Mouse (Mus musculus) forebrain, postnatal 0 days (tissue): ENCODE measurements around the gene Nipsnap3b. TPM values are rescaled to one million over a fixed set of nuclear protein-coding genes. Genes with fewer than 3 reads are reported as not detected.

Experiments used
- ATAC-seq: fragments of 200-750 bp; cut with Nextera tagmentation; 2 replicates; pipeline ENCODE4 v1.8.0; 2017; ENCODE audit warnings: mild to moderate bottlenecking, moderate library complexity
- DNase-seq: peaks from one replicate; pipeline ENCODE4 v3.0.0-alpha.2; 2015
- H3K27ac ChIP-seq: fragments of 300-500 bp; sonication (generic); 2 replicates; pipeline ENCODE4 v1.5.1; 2014; ENCODE audit warnings: low read depth, mild to moderate bottlenecking, antibody characterized with exemption, low read length, moderate library complexity, mixed read lengths
- H3K27me3 ChIP-seq: fragments of 300-500 bp; sonication (generic); 2 replicates; pipeline ENCODE4 v1.6.1; 2014; ENCODE audit warnings: mild to moderate bottlenecking, low read length, mixed read lengths; ENCODE audit not compliant: insufficient read depth
- H3K36me3 ChIP-seq: fragments of 300-500 bp; sonication (generic); 2 replicates; pipeline ENCODE4 v1.6.1; 2014; ENCODE audit warnings: mild to moderate bottlenecking, moderate library complexity; ENCODE audit not compliant: insufficient read depth
- H3K4me1 ChIP-seq: fragments of 300-500 bp; sonication (generic); 2 replicates; pipeline ENCODE4 v1.6.1; 2014; ENCODE audit warnings: antibody characterized with exemption; ENCODE audit not compliant: insufficient read depth
- H3K4me2 ChIP-seq: fragments of 300-500 bp; sonication (generic); 2 replicates; pipeline ENCODE4 v1.6.1; 2014; ENCODE audit warnings: low read depth, mild to moderate bottlenecking, moderate library complexity
- H3K4me3 ChIP-seq: fragments of 300-500 bp; sonication (generic); 2 replicates; pipeline ENCODE4 v1.5.1; 2014; ENCODE audit warnings: low read depth, low read length, mixed read lengths
- H3K9ac ChIP-seq: fragments of 300-500 bp; sonication (generic); 2 replicates; pipeline ENCODE4 v1.6.1; 2014; ENCODE audit warnings: mild to moderate bottlenecking
- H3K9me3 ChIP-seq: fragments of 300-500 bp; sonication (generic); 2 replicates; pipeline ENCODE4 v1.6.1; 2016; ENCODE audit warnings: low read length
- CTCF ChIP-seq: sonication (generic); IDR thresholded peaks from 2 replicates; pipeline ENCODE4 v1.5.1; 2016; ENCODE audit warnings: antibody characterized with exemption, control low read depth, low read depth
- WGBS: fragments of 180-500 bp; shearing (Covaris S2); extraction: QIAGEN DNeasy Blood & Tissue Kit; methylation state at CpG from one replicate; pipeline ENCODE4 v1.1.7; 2014; 5-methylcytosine and 5-hydroxymethylcytosine counted together
- polyA plus RNA-seq: library from polyadenylated mRNA; unstranded; fragments of >200 nt; fragmentation: Nextera tagmentation; extraction: Ambion mirVana; gene quantifications from 2 replicates; pipeline ENCODE4 v1.2.1, GENCODE M21; 2015
- total RNA-seq: library from RNA; depleted of rRNA; stranded (reverse); fragments of >200 nt; gene quantifications from 2 replicates; pipeline ENCODE4 v1.2.3, GENCODE M21; 2014; rRNA removed

The Nipsnap3b gene
- total RNA-seq (126 and 141 TPM in 2 replicates), polyA plus RNA-seq (170 and 182 TPM in 2 replicates)

- H3K27ac ChIP-seq: peak within 1 kb of the TSS; percentile 89
- TF ChIP-seq CTCF: no peak
- H3K9me3 ChIP-seq: no peaks in the 10 kb centered on the region
- H3K36me3 ChIP-seq: peaks cover 9% of the 10 kb centered on the region
- ATAC-seq (peak; percentile 95), DNase-seq (peak; percentile 98)
- H3K4me2 ChIP-seq: peak within 1 kb of the TSS; percentile 70
- WGBS: under 1% methylated on average over 63 of the region's 63 CpGs
- H3K27me3 ChIP-seq: no peaks in the 10 kb centered on the region
- peaks cover 4% of the 10 kb centered on the region; the same call in 1 of the 2 replicates for H3K4me1 ChIP-seq
- H3K4me3 ChIP-seq: peak within 1 kb of the TSS; percentile 87
- H3K9ac ChIP-seq: peak within 1 kb of the TSS; percentile 77
Measured at GRCm38 (mm10) chr4:53011732-53012361, at the start of gene Nipsnap3b. Gene Nipsnap3b, plus strand, starts transcription at chr4:53011880.

DNA sequence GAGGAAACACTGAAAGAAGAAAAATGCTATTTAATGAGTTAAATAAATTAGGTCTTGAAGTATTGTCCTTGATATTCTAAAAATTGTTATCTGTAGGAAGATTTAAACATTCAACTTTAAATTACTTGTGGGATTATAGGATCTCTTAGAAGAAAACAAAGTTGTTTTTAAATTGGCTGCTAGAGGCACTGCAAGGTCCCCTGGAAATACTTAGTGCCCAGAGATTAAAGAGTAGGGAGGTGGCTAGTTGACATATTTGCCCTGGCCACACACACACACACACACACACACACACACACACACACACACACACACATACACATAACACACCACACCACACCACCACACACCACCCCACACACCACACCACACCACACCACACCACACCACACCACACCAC lies 47.4 kb upstream of the Nipsnap3b start, which contains the start of gene Olfr270:
Olfr270 (plus strand) TSS at position 301 of the 400 bp plus-strand sequence.
- Histone ChIP-seq H3K4me1 (no peaks in the 10 kb centered on the region), H3K36me3 (no peaks in the 10 kb centered on the region), H3K4me2 (no peak within 1 kb of the TSS), H3K4me3 (no peak within 1 kb of the TSS), H3K27ac (no peak within 1 kb of the TSS), H3K27me3 (no peaks in the 10 kb centered on the region), H3K9ac (no peak within 1 kb of the TSS), H3K9me3 (no peaks in the 10 kb centered on the region)
- TF ChIP-seq CTCF: no peak
- DNase-seq: no peak
- ATAC-seq: no peak

- DNase-seq (peak; percentile 55), ATAC-seq (peak; percentile 81)
- Histone ChIP-seq H3K9me3 (no peaks in the 10 kb centered on the region), H3K36me3 (no peaks in the 10 kb centered on the region), H3K27ac (no peak overlapping the region), H3K4me1 (no peaks in the 10 kb centered on the region), H3K4me3 (no peak overlapping the region), H3K27me3 (no peaks in the 10 kb centered on the region), H3K4me2 (no peak overlapping the region), H3K9ac (no peak overlapping the region)
- 75% methylated on average over 2 of the region's 2 CpGs for WGBS
- TF ChIP-seq CTCF: peak; percentile 80
Measured at GRCm38 (mm10) chr4:52985216-52985615, 26.5 kb upstream of the Nipsnap3b start.

- WGBS: 75% methylated on average over 2 of the region's 2 CpGs
- Histone ChIP-seq H3K27ac (no peak overlapping the region), H3K36me3 (no peaks in the 10 kb centered on the region), H3K4me1 (no peaks in the 10 kb centered on the region), H3K4me2 (no peak overlapping the region), H3K9me3 (no peaks in the 10 kb centered on the region), H3K9ac (no peak overlapping the region), H3K27me3 (no peaks in the 10 kb centered on the region), H3K4me3 (no peak overlapping the region)
- no peak for ATAC-seq
- no peak for TF ChIP-seq CTCF
- peak; percentile 13 for DNase-seq
Measured at GRCm38 (mm10) chr4:52986266-52986665, 25.4 kb upstream of the Nipsnap3b start.

- H3K27ac ChIP-seq: no peak within 1 kb of the TSS
- ATAC-seq (peak; percentile 43), DNase-seq (no peak)
- TF ChIP-seq CTCF: no peak
- WGBS: 24% methylated on average over 12 of the region's 12 CpGs
- no peaks in the 10 kb centered on the region for H3K9me3 ChIP-seq
- H3K9ac ChIP-seq: no peak within 1 kb of the TSS
- no peaks in the 10 kb centered on the region for H3K36me3 ChIP-seq
- no peaks in the 10 kb centered on the region for H3K4me1 ChIP-seq
- H3K4me3 ChIP-seq: no peak within 1 kb of the TSS
- no peak within 1 kb of the TSS for H3K4me2 ChIP-seq
- H3K27me3 ChIP-seq: no peaks in the 10 kb centered on the region
Measured at GRCm38 (mm10) chr4:52989248-52989647, 22.4 kb upstream of the Nipsnap3b start, which contains the start of gene Nipsnap3a. Gene Nipsnap3a, plus strand, starts transcription at chr4:52989272.

GRCm38 (mm10) chr4:52999449-52999848 lies 12.2 kb upstream of the Nipsnap3b start:
- Histone ChIP-seq H3K9ac (no peak overlapping the region), H3K27ac (no peak overlapping the region), H3K4me2 (no peak overlapping the region), H3K4me1 (no peaks in the 10 kb centered on the region), H3K27me3 (no peaks in the 10 kb centered on the region), H3K9me3 (no peaks in the 10 kb centered on the region), H3K36me3 (no peaks in the 10 kb centered on the region), H3K4me3 (no peak overlapping the region)
- no peak for TF ChIP-seq CTCF
- WGBS: 89% methylated on average over 6 of the region's 6 CpGs
- DNase-seq (no peak), ATAC-seq (no peak)

- Histone ChIP-seq H3K4me1 (no peaks in the 10 kb centered on the region), H3K4me3 (no peak overlapping the region), H3K27ac (no peak overlapping the region), H3K9me3 (no peaks in the 10 kb centered on the region), H3K4me2 (no peak overlapping the region), H3K27me3 (no peaks in the 10 kb centered on the region), H3K9ac (no peak overlapping the region), H3K36me3 (no peaks in the 10 kb centered on the region)
- ATAC-seq: no peak
- WGBS: 87% methylated on average over 8 of the region's 8 CpGs
- no peak for DNase-seq
- no peak for TF ChIP-seq CTCF
Measured at GRCm38 (mm10) chr4:53000154-53000553, 11.5 kb upstream of the Nipsnap3b start.
